22 mouse cellular contexts compared by ENCODE assay signal in the genomic region with DNA sequence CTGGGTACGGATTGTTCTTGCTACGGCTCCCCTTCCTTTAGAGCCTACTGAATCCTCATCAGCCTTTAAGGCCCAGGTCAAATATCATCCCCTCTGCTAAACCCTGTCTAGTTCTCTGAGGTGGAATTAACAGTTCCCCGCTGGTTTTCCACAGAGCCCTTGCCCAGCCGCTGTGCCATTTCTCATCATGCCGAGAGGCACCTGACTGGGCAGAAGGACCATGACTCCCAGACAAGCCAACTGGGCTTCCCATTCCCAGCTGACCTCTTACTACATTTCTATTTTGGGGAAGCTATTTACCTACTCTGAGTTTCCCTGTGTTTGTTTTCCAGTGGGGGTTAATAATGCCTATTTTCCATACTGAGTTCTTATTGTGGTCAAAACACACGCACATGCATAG. TPM values are rescaled to one million over a fixed set of nuclear protein-coding genes. Genes with fewer than 3 reads are reported as not detected.
DNase-seq lines count a peak whose midpoint lies in the region; TF ChIP-seq lines count a peak whose summit lies in the region.
"Had no signal": no experiment of that assay in that cellular context is flagged by ENCODE, and none has a peak within 500 bp of the region (broad histone marks: within the 10 kb centered on the region; RNA-seq: fewer than 3 reads in every experiment).

No protein-coding gene starts in this region.

- intact Hi-C loops in heart, postnatal 10 days (cut with DNase I): no loop called here

- DNase-seq in gastrocnemius, adult 18-20 months (ENCODE audit: low spot score): peak; percentile 67
- DNase-seq in gastrocnemius, postnatal 10 days: no peak
- DNase-seq in heart, adult 18-20 months: peak; percentile 59 to 63
- DNase-seq in heart, postnatal 10 days: no peak
- DNase-seq in layer of hippocampus, adult 2 months (ENCODE audit: low spot score in 2 of 2): no peak
- DNase-seq in layer of hippocampus, adult 11-12 months (ENCODE audit: low spot score): no peak
- no peak for DNase-seq in adipocyte (ENCODE audit: low spot score)
- DNase-seq: adrenal gland, postnatal 14 days; kidney, adult 2 months had no signal

- peaks cover 9% of the 10 kb centered on the region for H3K4me1 ChIP-seq in cortical plate, adult 2 months (ENCODE audit: control insufficient read depth, insufficient read depth, low read length)
- H3K4me1 ChIP-seq: embryonic facial prominence, embryonic 12.5 days; forebrain, embryonic 15.5 days had no signal

- TF ChIP-seq POLR2A in cortical plate, adult 2 months (IDR thresholded peaks at IDR 0.05; ENCODE audit: extremely low read depth, insufficient read depth, low read length): no peak

- no peak for TF ChIP-seq CTCF in layer of hippocampus, adult 2 months (conservative IDR thresholded peaks at IDR 0.05)
- no peak for TF ChIP-seq CTCF in cortical plate, adult 2 months (IDR thresholded peaks at IDR 0.05; ENCODE audit: extremely low read depth, insufficient read depth, low read length)

- peak overlapping the region; percentile 90 for H3K27ac ChIP-seq in layer of hippocampus, adult 2 months
- H3K27ac ChIP-seq in cortical plate, adult 2 months (ENCODE audit: insufficient read depth, low read length): 0 out of 2 replicates have a peak overlapping the region, but pooled peaks have one; percentile 25
- H3K27ac ChIP-seq: embryonic facial prominence, embryonic 12.5 days; forebrain, embryonic 15.5 days; heart, embryonic 13.5 days; hindbrain, embryonic 14.5 days had no signal

- no peak overlapping the region for H3K4me3 ChIP-seq in layer of hippocampus, adult 2 months
- H3K4me3 ChIP-seq in cortical plate, adult 2 months (ENCODE audit: insufficient read depth, low read length): no peak overlapping the region
- H3K4me3 ChIP-seq: embryonic facial prominence, embryonic 12.5 days; forebrain, embryonic 15.5 days; heart, embryonic 13.5 days had no signal

RNA-seq across cellular contexts. Expression of gene Atp1a2, which starts 14.8 kb away (rescaled TPM):
- 1,000 to 10,000 TPM in 1 of 2 experiments, 100 to 1,000 TPM in 1; 896 to 1,049 TPM for total RNA-seq in gastrocnemius, adult 18-20 months (2021)
- total RNA-seq in gastrocnemius, postnatal 10 days (2021): 100 to 1,000 TPM; 695 to 761 TPM
- 100 to 1,000 TPM; 496 to 511 TPM for total RNA-seq in heart, adult 18-20 months (2021)
- 100 to 1,000 TPM; 228 to 235 TPM for total RNA-seq in heart, postnatal 10 days (2021)
- total RNA-seq in layer of hippocampus, adult 2 months (2021): 100 to 1,000 TPM; 585 to 600 TPM
- 534 and 567 TPM in 2 replicates for polyA plus RNA-seq in cortical plate, adult 2 months (2012; rRNA removed)
- total RNA-seq: common myeloid progenitor, adult 5-6 weeks; hematopoietic stem cell, adult 5-6 weeks; MEL had no signal

RNA-seq across cellular contexts. Expression of gene Igsf8, which starts 21.6 kb away (rescaled TPM):
- total RNA-seq in gastrocnemius, adult 18-20 months (2021): 10 to 100 TPM in 1 of 2 experiments, 1 to 10 TPM in 1; 7.6 to 10.6 TPM
- total RNA-seq in gastrocnemius, postnatal 10 days (2021): 10 to 100 TPM; 15.4 to 19.1 TPM
- 10 to 100 TPM in 1 of 2 experiments, 1 to 10 TPM in 1; 9.8 to 10.1 TPM for total RNA-seq in heart, adult 18-20 months (2021)
- 10 to 100 TPM; 13.6 to 17.1 TPM for total RNA-seq in heart, postnatal 10 days (2021)
- total RNA-seq in layer of hippocampus, adult 2 months (2021): 100 to 1,000 TPM; 255 to 257 TPM
- polyA plus RNA-seq in cortical plate, adult 2 months (2012; rRNA removed): 318 and 326 TPM in 2 replicates

RNA-seq across cellular contexts. Expression of gene Atp1a4, which starts 24.9 kb away (rescaled TPM):
- under 1 TPM; 0.40 to 0.43 TPM for total RNA-seq in gastrocnemius, adult 18-20 months (2021)
- total RNA-seq in gastrocnemius, postnatal 10 days (2021): under 1 TPM; 0.61 to 0.66 TPM
- not detected for total RNA-seq in heart, adult 18-20 months (2021)
- total RNA-seq in heart, postnatal 10 days (2021): not detected
- not detected for total RNA-seq in layer of hippocampus, adult 2 months (2021)
- polyA plus RNA-seq in cortical plate, adult 2 months (2012; rRNA removed): not detected in 2 replicates
- total RNA-seq: common myeloid progenitor, adult 5-6 weeks; hematopoietic stem cell, adult 5-6 weeks; MEL had no signal
- polyA plus RNA-seq: C2C12; cerebellum, adult 2 months; embryonic facial prominence, embryonic 12.5 days; forebrain, embryonic 11.5 days; intestine, embryonic 16.5 days had no signal

RNA-seq across cellular contexts. Expression of gene Kcnj9, which starts 46.0 kb away (rescaled TPM):
- not detected for total RNA-seq in gastrocnemius, adult 18-20 months (2021)
- total RNA-seq in gastrocnemius, postnatal 10 days (2021): under 1 TPM; 0.07 to 0.14 TPM
- total RNA-seq in heart, adult 18-20 months (2021): not detected
- not detected for total RNA-seq in heart, postnatal 10 days (2021)
- 10 to 100 TPM; 67.2 to 69.2 TPM for total RNA-seq in layer of hippocampus, adult 2 months (2021)
- 169 and 180 TPM in 2 replicates for polyA plus RNA-seq in cortical plate, adult 2 months (2012; rRNA removed)
- total RNA-seq: common myeloid progenitor, adult 5-6 weeks; hematopoietic stem cell, adult 5-6 weeks; MEL had no signal
- polyA plus RNA-seq: heart, embryonic 13.5 days; heart, postnatal 0 days; intestine, embryonic 16.5 days had no signal

RNA-seq across cellular contexts. Expression of gene Kcnj10, which starts 57.9 kb away (rescaled TPM):
- under 1 TPM; 0.05 to 0.17 TPM for total RNA-seq in gastrocnemius, adult 18-20 months (2021)
- total RNA-seq in gastrocnemius, postnatal 10 days (2021): 1 to 10 TPM in 1 of 2 experiments, under 1 TPM in 1; 0.87 to 1.2 TPM
- under 1 TPM; 0.17 to 0.18 TPM for total RNA-seq in heart, adult 18-20 months (2021)
- under 1 TPM; 0.05 to 0.19 TPM for total RNA-seq in heart, postnatal 10 days (2021)
- 10 to 100 TPM; 83.2 to 91.6 TPM for total RNA-seq in layer of hippocampus, adult 2 months (2021)
- polyA plus RNA-seq in cortical plate, adult 2 months (2012; rRNA removed): 96.8 and 102 TPM in 2 replicates
- total RNA-seq: hematopoietic stem cell, adult 5-6 weeks had no signal
- polyA plus RNA-seq: C2C12; heart, embryonic 13.5 days; heart, postnatal 0 days had no signal

Comparison
In these comparisons a context has a peak if more than half of its experiments do, and no peak if none do; other contexts are left out.
1. DNase-seq: peak in gastrocnemius, adult 18-20 months (single experiment) and heart, adult 18-20 months (2 of 2); none in gastrocnemius, postnatal 10 days (single experiment), heart, postnatal 10 days (0 of 2), layer of hippocampus, adult 2 months (0 of 2), layer of hippocampus, adult 11-12 months (single experiment) and adipocyte (single experiment).
2. RNA of gene Igsf8, which starts 21.6 kb away (total RNA-seq): 255 to 257 TPM in layer of hippocampus, adult 2 months; 15.4 to 19.1 TPM in gastrocnemius, postnatal 10 days, 13.6 to 17.1 TPM in heart, postnatal 10 days, 7.6 to 10.6 TPM in gastrocnemius, adult 18-20 months and 9.8 to 10.1 TPM in heart, adult 18-20 months; every median in the first group is over 10 times any median in the second.